ENCODE assay signal across 9 mouse cellular contexts in the genomic region with DNA sequence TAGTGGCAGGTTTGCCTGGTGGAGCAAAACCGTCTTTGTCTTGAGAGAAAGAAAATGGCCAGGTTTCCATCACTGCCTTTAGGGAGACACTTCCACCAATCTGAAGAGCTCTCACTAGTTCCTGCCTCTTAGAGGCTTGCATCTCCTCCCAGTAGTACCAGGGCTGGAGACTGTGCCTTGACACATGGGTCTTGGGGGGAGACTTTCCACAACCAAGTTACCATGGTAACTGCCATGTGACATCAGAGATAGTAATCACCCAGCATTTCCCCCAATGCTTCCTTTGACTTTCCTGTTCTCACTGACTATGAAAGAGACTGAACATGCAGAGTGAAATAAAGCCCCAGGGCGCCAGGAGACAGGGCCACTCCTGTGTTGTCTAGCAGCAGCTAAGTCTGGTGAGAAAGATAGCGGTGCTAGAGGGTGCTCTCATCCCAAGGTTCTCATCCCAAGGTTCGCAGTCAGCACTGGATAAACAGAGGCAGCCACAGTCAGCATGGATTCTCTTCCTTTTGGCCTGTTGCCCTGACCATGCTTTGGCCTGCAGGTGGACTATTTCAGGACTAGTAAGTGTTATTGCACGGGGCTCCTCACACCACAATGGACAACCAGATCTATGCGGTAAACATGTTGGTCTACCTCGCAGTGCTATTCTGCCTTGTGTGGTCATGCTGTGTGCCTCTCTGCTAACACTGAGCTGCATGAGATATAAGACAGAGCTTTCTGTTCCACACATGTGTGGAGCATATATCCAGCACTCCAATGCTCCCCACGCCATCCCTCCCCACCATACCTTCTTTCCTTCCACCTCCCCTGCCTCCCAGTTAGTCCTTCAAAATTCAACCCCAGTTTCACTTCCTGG.
DNase-seq lines count a peak whose midpoint lies in the region; ATAC-seq and TF ChIP-seq lines count a peak whose summit lies in the region.
"Had no signal": no experiment of that assay in that cellular context is flagged by ENCODE, and none has a peak within 500 bp of the region (broad histone marks: within the 10 kb centered on the region; RNA-seq: fewer than 3 reads in every experiment).

No protein-coding gene starts in this region.

- H3K9me3 ChIP-seq in heart, embryonic 14.5 days (ENCODE audit: control insufficient read depth, low read length) = no peaks in the 10 kb centered on the region
- H3K9me3 ChIP-seq in hindbrain, embryonic 16.5 days (ENCODE audit: control insufficient read depth, low read length) = no peaks in the 10 kb centered on the region

- TF ChIP-seq CTCF in thymus, adult 2 months (IDR thresholded peaks at IDR 0.05; ENCODE audit: borderline replicate concordance, control insufficient read depth, extremely low read depth, insufficient read depth, low read length, poor library complexity) = no peak

- 0 out of 4 replicates have a peak overlapping the region, but pooled peaks have one; percentile 39 to 42 for H3K27ac ChIP-seq in heart, embryonic 14.5 days (replicated peaks in 1 of 2; ENCODE audit: control insufficient read depth in 1 of 2, insufficient read depth in 1 of 2, low read depth in 2 of 2, low read length in 2 of 2)
- no peak overlapping the region for H3K27ac ChIP-seq in thymus, adult 2 months (ENCODE audit: control insufficient read depth, insufficient read depth, low read length)
- peak overlapping the region; percentile 40; the same call in 1 of the 2 replicates for H3K27ac ChIP-seq in hindbrain, embryonic 16.5 days (ENCODE audit: low read depth, low read length)

- peak; percentile 54; the same call in 1 of the 2 replicates for ATAC-seq in heart, embryonic 14.5 days (ENCODE audit: insufficient number of reproducible peaks, insufficient read depth, low FRiP score, low read depth)
- ATAC-seq in hindbrain, embryonic 16.5 days = peak; percentile 70

- peak overlapping the region; percentile 5; the same call in 1 of the 2 replicates for H3K4me2 ChIP-seq in heart, embryonic 14.5 days (ENCODE audit: low read length)
- H3K4me2 ChIP-seq in hindbrain, embryonic 16.5 days (ENCODE audit: low read length) = no peak overlapping the region

- peaks cover 8 to 13% of the 10 kb centered on the region in 2 experiments; a peak in 3 of 4 replicates for H3K4me1 ChIP-seq in heart, embryonic 14.5 days (ENCODE audit: control insufficient read depth in 2 of 2, insufficient read depth in 2 of 2, low read length in 2 of 2)
- peaks cover 6% of the 10 kb centered on the region; the same call in 1 of the 2 replicates for H3K4me1 ChIP-seq in thymus, adult 2 months (replicated peaks; ENCODE audit: control insufficient read depth, insufficient read depth, low read length)
- H3K4me1 ChIP-seq in hindbrain, embryonic 16.5 days (ENCODE audit: control insufficient read depth, insufficient read depth, low read depth, low read length) = peaks cover 23% of the 10 kb centered on the region

- WGBS in heart, embryonic 14.5 days = 60% methylated on average over 8 of the region's 8 CpGs
- 19% methylated on average over 8 of the region's 8 CpGs for WGBS in thymus, adult 2 months
- 79% methylated on average over 8 of the region's 8 CpGs for WGBS in hindbrain, embryonic 16.5 days

- no peak for DNase-seq in heart, adult 8-10 months (ENCODE audit: low spot score)
- DNase-seq in thymus, adult 2 months = peak; percentile 13
- DNase-seq in thymus, postnatal 4 days = no peak
- DNase-seq in thymus, postnatal 14 days = peak; percentile 46
- DNase-seq in gastrocnemius, postnatal 14 days = no peak
- no peak for DNase-seq in cerebellum, postnatal 14 days
- DNase-seq: kidney, postnatal 36 days had no signal

- TF ChIP-seq POLR2A in thymus, adult 2 months (IDR thresholded peaks at IDR 0.05; ENCODE audit: control insufficient read depth, extremely low read depth, insufficient read depth, low read length, poor library complexity) = no peak

- no peak overlapping the region for H3K9ac ChIP-seq in heart, embryonic 14.5 days (ENCODE audit: low read length)
- peak overlapping the region; percentile 23; the same call in 1 of the 2 replicates for H3K9ac ChIP-seq in hindbrain, embryonic 16.5 days (ENCODE audit: low read depth, low read length)

- H3K36me3 ChIP-seq in heart, embryonic 14.5 days (ENCODE audit: control insufficient read depth, insufficient read depth, low read length) = no peaks in the 10 kb centered on the region
- no peaks in the 10 kb centered on the region for H3K36me3 ChIP-seq in thymus, adult 2 months (ENCODE audit: control insufficient read depth, insufficient read depth, low read length)
- H3K36me3 ChIP-seq in hindbrain, embryonic 16.5 days (ENCODE audit: control insufficient read depth, insufficient read depth, low read length) = no peaks in the 10 kb centered on the region

- H3K4me3 ChIP-seq in heart, embryonic 14.5 days (ENCODE audit: control insufficient read depth in 1 of 2, insufficient read depth in 1 of 2, low read depth in 1 of 2, low read length in 2 of 2) = no peak overlapping the region
- no peak overlapping the region for H3K4me3 ChIP-seq in thymus, adult 2 months (ENCODE audit: control insufficient read depth, insufficient read depth, low read length)
- no peak overlapping the region for H3K4me3 ChIP-seq in hindbrain, embryonic 16.5 days (ENCODE audit: low read length)

- intact Hi-C loops in gastrocnemius, postnatal 14 days (cut with DNase I; ENCODE audit: low total_unique reads) = no loop called here

- H3K27me3 ChIP-seq in heart, embryonic 14.5 days (ENCODE audit: control insufficient read depth, insufficient read depth, low read length) = no peaks in the 10 kb centered on the region
- H3K27me3 ChIP-seq in thymus, adult 2 months (ENCODE audit: control insufficient read depth, insufficient read depth, low read length) = no peaks in the 10 kb centered on the region
- no peaks in the 10 kb centered on the region for H3K27me3 ChIP-seq in hindbrain, embryonic 16.5 days (replicated peaks; ENCODE audit: control insufficient read depth, insufficient read depth, low read length)

Comparison
In these comparisons a context has a peak if more than half of its experiments do, and no peak if none do; other contexts are left out.
1. DNase-seq: peak in thymus, adult 2 months (single experiment) and thymus, postnatal 14 days (single experiment); none in heart, adult 8-10 months (single experiment), thymus, postnatal 4 days (single experiment), gastrocnemius, postnatal 14 days (single experiment) and cerebellum, postnatal 14 days (0 of 2).